Mouse (Mus musculus): ENCODE results near the gene Pofut1.

GRCm38 (mm10) chr2:153227959-153228358 lies 13.4 kb upstream of the Pofut1 start:
- TF ChIP-seq CTCF (IDR thresholded peaks at IDR 0.05; ENCODE audit: low read depth), result peak; percentile 7; the same call in 1 of the 2 replicates
- TF ChIP-seq EP300 (IDR thresholded peaks at IDR 0.05; ENCODE audit: low read depth), result peak; percentile 83
